Mouse (Mus musculus) liver, embryonic 13.5 days (tissue): ENCODE data around the gene Polr3g. TPM values are rescaled to one million over a fixed set of nuclear protein-coding genes. Genes with fewer than 3 reads are reported as not detected.
A peak's percentile ranks its signal among the peaks of the same experiment; 100 is the strongest.
"Not testable (repeated sequence)": the region's sequence is repeated elsewhere in the genome, so short reads cannot be mapped to it uniquely, and the experiment has no call there.

Experiments
- ATAC-seq: fragments of 200-750 bp; cut with Nextera tagmentation; 2 replicates; pipeline ENCODE4 v1.8.0; 2017; ENCODE audit warnings: low read depth, mild to moderate bottlenecking, moderate number of reproducible peaks, moderate library complexity
- DNase-seq: peaks from one replicate; pipeline ENCODE4 v3.0.0; 2022
- H3K27ac ChIP-seq: fragments of 300-500 bp; sonication (generic); 2 replicates; pipeline ENCODE4 v1.5.1; 2015; ENCODE audit warnings: moderate library complexity, mild to moderate bottlenecking, inconsistent platforms
- H3K27me3 ChIP-seq: fragments of 300-500 bp; sonication (generic); 2 replicates; pipeline ENCODE4 v1.6.1; 2015; ENCODE audit warnings: mild to moderate bottlenecking, inconsistent platforms
- H3K36me3 ChIP-seq: fragments of 300-500 bp; sonication (generic); 2 replicates; pipeline ENCODE4 v1.6.1; 2015; ENCODE audit warnings: mild to moderate bottlenecking, inconsistent platforms
- H3K4me1 ChIP-seq: fragments of 300-500 bp; sonication (generic); replicated peaks from 2 replicates; pipeline ENCODE4 v1.6.1; 2015; ENCODE audit warnings: inconsistent platforms
- H3K4me2 ChIP-seq: fragments of 300-500 bp; sonication (generic); 2 replicates; pipeline ENCODE4 v1.6.1; 2015; ENCODE audit warnings: inconsistent platforms, mild to moderate bottlenecking, moderate library complexity
- H3K4me3 ChIP-seq: fragments of 300-500 bp; sonication (generic); replicated peaks from 2 replicates; pipeline ENCODE4 v1.5.1; 2015; ENCODE audit warnings: mild to moderate bottlenecking, inconsistent platforms
- H3K9ac ChIP-seq: fragments of 300-500 bp; sonication (generic); 2 replicates; pipeline ENCODE4 v1.6.1; 2015; ENCODE audit warnings: mild to moderate bottlenecking, inconsistent platforms
- H3K9me3 ChIP-seq: fragments of 300-500 bp; sonication (generic); replicated peaks from 2 replicates; pipeline ENCODE4 v1.6.1; 2016; ENCODE audit warnings: inconsistent platforms
- WGBS: fragments of 180-500 bp; shearing (Covaris S2); methylation state at CpG from one replicate; pipeline ENCODE4 v1.1.7; 2015; ENCODE audit not compliant: insufficient replicate concordance; 5-methylcytosine and 5-hydroxymethylcytosine counted together
- polyA plus RNA-seq: library from polyadenylated mRNA; unstranded; fragments of >200 nt; fragmentation: Nextera tagmentation; extraction: Ambion mirVana; gene quantifications from 2 replicates; pipeline ENCODE4 v1.2.1, GENCODE M21; 2015

The Polr3g gene
- polyA plus RNA-seq, 1 experiment from 2014 or later = 13.6 TPM

- ATAC-seq, H3K27ac ChIP-seq, H3K4me3 ChIP-seq, DNase-seq, H3K27me3 ChIP-seq, H3K9me3 ChIP-seq, H3K36me3 ChIP-seq, H3K9ac ChIP-seq, H3K4me2 ChIP-seq: not testable (repeated sequence)
- H3K4me1 ChIP-seq = peaks cover 33% of the 10 kb centered on the region
- WGBS = 59% methylated on average over 12 of the region's 12 CpGs
Observed at GRCm38 (mm10) chr13:81728141-81728540, 17.3 kb upstream of the Polr3g start.

GRCm38 (mm10) chr13:81713896-81714295 is 3.1 kb upstream of the Polr3g start:
- no peak overlapping the region for H3K27ac ChIP-seq
- 71% methylated on average over 1 of the region's 1 CpGs for WGBS
- ATAC-seq (no peak), DNase-seq (no peak)
- no peak overlapping the region for H3K4me3 ChIP-seq
- no peaks in the 10 kb centered on the region for H3K36me3 ChIP-seq
- no peaks in the 10 kb centered on the region for H3K27me3 ChIP-seq
- H3K9me3 ChIP-seq = no peaks in the 10 kb centered on the region
- peaks cover 34% of the 10 kb centered on the region for H3K4me1 ChIP-seq
- H3K9ac ChIP-seq = no peak overlapping the region
- H3K4me2 ChIP-seq = no peak overlapping the region

- 0 out of 2 replicates have a peak, but pooled peaks cover 4% of the 10 kb centered on the region for H3K36me3 ChIP-seq
- 2% methylated on average over 42 of the region's 42 CpGs for WGBS
- H3K4me3 ChIP-seq = peak overlapping the region; percentile 93
- H3K9me3 ChIP-seq = no peaks in the 10 kb centered on the region
- H3K9ac ChIP-seq = peak overlapping the region; percentile 78
- H3K27me3 ChIP-seq = no peaks in the 10 kb centered on the region
- no peak for DNase-seq
- peak; percentile 40 for ATAC-seq
- peak overlapping the region; percentile 95 for H3K27ac ChIP-seq
- peak overlapping the region; percentile 99 for H3K4me2 ChIP-seq
- peaks cover 53% of the 10 kb centered on the region for H3K4me1 ChIP-seq
Observed at GRCm38 (mm10) chr13:81711546-81712371, 946 bp upstream of the Polr3g start.

- H3K9me3 ChIP-seq = no peaks in the 10 kb centered on the region
- H3K9ac ChIP-seq = peak overlapping the region; percentile 78
- ATAC-seq = no peak
- peak overlapping the region; percentile 99 for H3K4me2 ChIP-seq
- H3K27ac ChIP-seq = peak overlapping the region; percentile 95
- H3K4me3 ChIP-seq = peak overlapping the region; percentile 93
- 0% methylated on average over 7 of the region's 7 CpGs for WGBS
- no peaks in the 10 kb centered on the region for H3K27me3 ChIP-seq
- peaks cover 58% of the 10 kb centered on the region for H3K4me1 ChIP-seq
- peak; percentile 16 for DNase-seq
- 0 out of 2 replicates have a peak, but pooled peaks cover 4% of the 10 kb centered on the region for H3K36me3 ChIP-seq
Observed at GRCm38 (mm10) chr13:81710266-81710665, 547 bp downstream of the Polr3g start.

- Histone ChIP-seq H3K9ac (peak overlapping the region; percentile 78), H3K27me3 (no peaks in the 10 kb centered on the region), H3K4me3 (peak overlapping the region; percentile 93), H3K27ac (peak overlapping the region; percentile 95), H3K9me3 (no peaks in the 10 kb centered on the region), H3K4me1 (peaks cover 59% of the 10 kb centered on the region), H3K4me2 (peak overlapping the region; percentile 99), H3K36me3 (0 out of 2 replicates have a peak, but pooled peaks cover 4% of the 10 kb centered on the region)
- 16% methylated on average over 4 of the region's 4 CpGs for WGBS
- no peak for ATAC-seq
- no peak for DNase-seq
Observed at GRCm38 (mm10) chr13:81709805-81710204, 1.0 kb downstream of the Polr3g start.

GRCm38 (mm10) chr13:81706311-81706710 is 4.5 kb downstream of the Polr3g start:
- DNase-seq (no peak), ATAC-seq (no peak)
- no peak overlapping the region for H3K4me3 ChIP-seq
- no peaks in the 10 kb centered on the region for H3K27me3 ChIP-seq
- H3K36me3 ChIP-seq = peaks cover 11% of the 10 kb centered on the region; the same call in 1 of the 2 replicates
- WGBS = 82% methylated on average over 5 of the region's 5 CpGs
- peaks cover 44% of the 10 kb centered on the region for H3K4me1 ChIP-seq
- H3K27ac ChIP-seq = no peak overlapping the region
- no peaks in the 10 kb centered on the region for H3K9me3 ChIP-seq
- no peak overlapping the region for H3K4me2 ChIP-seq
- no peak overlapping the region for H3K9ac ChIP-seq

GRCm38 (mm10) chr13:81703621-81704020 is 7.2 kb downstream of the Polr3g start:
- no peak overlapping the region for H3K4me3 ChIP-seq
- H3K9me3 ChIP-seq = no peaks in the 10 kb centered on the region
- H3K4me1 ChIP-seq = peaks cover 40% of the 10 kb centered on the region
- DNase-seq (no peak), ATAC-seq (no peak)
- WGBS = 88% methylated on average over 9 of the region's 9 CpGs
- no peaks in the 10 kb centered on the region for H3K27me3 ChIP-seq
- no peak overlapping the region for H3K27ac ChIP-seq
- H3K4me2 ChIP-seq = no peak overlapping the region
- no peak overlapping the region for H3K9ac ChIP-seq
- peaks cover 14% of the 10 kb centered on the region; the same call in 1 of the 2 replicates for H3K36me3 ChIP-seq

- DNase-seq (no peak), ATAC-seq (no peak)
- Histone ChIP-seq H3K27ac (no peak overlapping the region), H3K4me2 (no peak overlapping the region), H3K36me3 (peaks cover 15% of the 10 kb centered on the region), H3K4me3 (no peak overlapping the region), H3K9ac (no peak overlapping the region), H3K27me3 (no peaks in the 10 kb centered on the region), H3K9me3 (no peaks in the 10 kb centered on the region), H3K4me1 (peaks cover 35% of the 10 kb centered on the region)
- 77% methylated on average over 7 of the region's 7 CpGs for WGBS
Observed at GRCm38 (mm10) chr13:81703148-81703547, 7.7 kb downstream of the Polr3g start.

- 91% methylated on average over 12 of the region's 12 CpGs for WGBS
- no peak for ATAC-seq
Observed at GRCm38 (mm10) chr13:81694446-81694845, 16.4 kb downstream of the Polr3g start.

GRCm38 (mm10) chr13:81691606-81692005 is 19.2 kb downstream of the Polr3g start:
- Histone ChIP-seq H3K27me3 (no peaks in the 10 kb centered on the region), H3K4me1 (peaks cover 37% of the 10 kb centered on the region), H3K4me2 (peak overlapping the region; percentile 26), H3K9me3 (no peaks in the 10 kb centered on the region), H3K27ac (peak overlapping the region; percentile 81), H3K36me3 (peaks cover 23% of the 10 kb centered on the region), H3K9ac (no peak overlapping the region), H3K4me3 (no peak overlapping the region)
- peak; percentile 71 for DNase-seq
- WGBS = 27% methylated on average over 9 of the region's 9 CpGs
- peak; percentile 89 for ATAC-seq

More at GRCm38 (mm10) chr13:81694446-81694845, 16.4 kb downstream of the Polr3g start:
- Histone ChIP-seq H3K36me3 (peaks cover 27% of the 10 kb centered on the region), H3K4me3 (no peak overlapping the region), H3K9me3 (no peaks in the 10 kb centered on the region), H3K4me2 (no peak overlapping the region), H3K27ac (no peak overlapping the region), H3K9ac (no peak overlapping the region), H3K27me3 (no peaks in the 10 kb centered on the region), H3K4me1 (peaks cover 35% of the 10 kb centered on the region)
- no peak for DNase-seq

- H3K36me3 ChIP-seq = peaks cover 28% of the 10 kb centered on the region
- H3K27me3 ChIP-seq = no peaks in the 10 kb centered on the region
- peaks cover 34% of the 10 kb centered on the region for H3K4me1 ChIP-seq
- H3K4me3 ChIP-seq = peak overlapping the region; percentile 21; the same call in 1 of the 2 replicates
- peak overlapping the region; percentile 78 for H3K27ac ChIP-seq
- 11% methylated on average over 10 of the region's 10 CpGs for WGBS
- ATAC-seq (peak; percentile 86), DNase-seq (peak; percentile 59)
- peak overlapping the region; percentile 44; the same call in 1 of the 2 replicates for H3K9ac ChIP-seq
- peak overlapping the region; percentile 53 for H3K4me2 ChIP-seq
- H3K9me3 ChIP-seq = no peaks in the 10 kb centered on the region
Observed at GRCm38 (mm10) chr13:81690477-81690876, 20.3 kb downstream of the Polr3g start.
